Mouse (Mus musculus) hindbrain, embryonic 12.5 days (tissue): Measurements from ENCODE around the gene Max. TPM values are rescaled to one million over a fixed set of nuclear protein-coding genes. Genes with fewer than 3 reads are reported as not detected.
A peak's percentile ranks its signal among the peaks of the same experiment; 100 is the strongest.

Experiments
- ATAC-seq: fragments of 200-750 bp; cut with Nextera tagmentation; 2 replicates; pipeline ENCODE4 v1.8.0; 2017; ENCODE audit warnings: moderate TSS enrichment; ENCODE audit not compliant: low FRiP score
- H3K27ac ChIP-seq: fragments of 300-500 bp; sonication (generic); 2 replicates; pipeline ENCODE4 v1.5.1; 2016; ENCODE audit warnings: mild to moderate bottlenecking
- H3K27me3 ChIP-seq: fragments of 300-500 bp; sonication (generic); 2 replicates; pipeline ENCODE4 v1.6.1; 2016; ENCODE audit warnings: mild to moderate bottlenecking
- H3K36me3 ChIP-seq: fragments of 300-500 bp; sonication (generic); 2 replicates; pipeline ENCODE4 v1.6.1; 2016; ENCODE audit warnings: mild to moderate bottlenecking
- H3K4me1 ChIP-seq: fragments of 300-500 bp; sonication (generic); 2 replicates; pipeline ENCODE4 v1.6.1; 2016
- H3K4me2 ChIP-seq: fragments of 300-500 bp; sonication (generic); replicated peaks from 2 replicates; pipeline ENCODE4 v1.6.1; 2016; ENCODE audit warnings: mild to moderate bottlenecking
- H3K4me3 ChIP-seq: fragments of 300-500 bp; sonication (generic); 2 replicates; pipeline ENCODE4 v1.5.1; 2016; ENCODE audit warnings: mild to moderate bottlenecking
- H3K9ac ChIP-seq: fragments of 300-500 bp; sonication (generic); 2 replicates; pipeline ENCODE4 v1.6.1; 2016; ENCODE audit warnings: mild to moderate bottlenecking, moderate library complexity
- H3K9me3 ChIP-seq: fragments of 300-500 bp; sonication (generic); replicated peaks from 2 replicates; pipeline ENCODE4 v1.6.1; 2016; ENCODE audit warnings: mild to moderate bottlenecking
- WGBS: fragments of 180-500 bp; shearing (Covaris S2); methylation state at CpG from one replicate; pipeline ENCODE4 v1.1.7; 2016; 5-methylcytosine and 5-hydroxymethylcytosine counted together
- polyA plus RNA-seq: library from polyadenylated mRNA; unstranded; fragments of >200 nt; fragmentation: Nextera tagmentation; extraction: Ambion mirVana; gene quantifications from 2 replicates; pipeline ENCODE4 v1.2.1, GENCODE M21; 2016

Gene Max
- polyA plus RNA-seq, 1 experiment from 2014 or later = 17.2 TPM

GRCm38 (mm10) chr12:76982818-76983471 lies 20.9 kb upstream of the Max start:
- H3K9ac ChIP-seq = no peak overlapping the region
- H3K27me3 ChIP-seq = no peaks in the 10 kb centered on the region
- no peak overlapping the region for H3K27ac ChIP-seq
- no peaks in the 10 kb centered on the region for H3K4me1 ChIP-seq
- no peak for ATAC-seq
- H3K36me3 ChIP-seq = no peaks in the 10 kb centered on the region
- no peak overlapping the region for H3K4me3 ChIP-seq
- 83% methylated on average over 16 of the region's 16 CpGs for WGBS
- no peaks in the 10 kb centered on the region for H3K9me3 ChIP-seq
- H3K4me2 ChIP-seq = no peak overlapping the region

- no peaks in the 10 kb centered on the region for H3K27me3 ChIP-seq
Measured at GRCm38 (mm10) chr12:76979530-76979929, 17.5 kb upstream of the Max start.

GRCm38 (mm10) chr12:76972669-76973068 lies 10.7 kb upstream of the Max start:
- H3K27ac ChIP-seq = no peak overlapping the region
- no peaks in the 10 kb centered on the region for H3K27me3 ChIP-seq
- H3K4me3 ChIP-seq = no peak overlapping the region
- no peak for ATAC-seq
- no peaks in the 10 kb centered on the region for H3K9me3 ChIP-seq
- H3K4me1 ChIP-seq = no peaks in the 10 kb centered on the region
- no peak overlapping the region for H3K4me2 ChIP-seq
- 83% methylated on average over 10 of the region's 10 CpGs for WGBS
- no peaks in the 10 kb centered on the region for H3K36me3 ChIP-seq
- H3K9ac ChIP-seq = no peak overlapping the region

More at GRCm38 (mm10) chr12:76979530-76979929, 17.5 kb upstream of the Max start:
- no peaks in the 10 kb centered on the region for H3K36me3 ChIP-seq
- H3K4me1 ChIP-seq = no peaks in the 10 kb centered on the region
- no peak overlapping the region for H3K4me3 ChIP-seq
- H3K27ac ChIP-seq = no peak overlapping the region
- ATAC-seq = no peak
- WGBS = 83% methylated on average over 3 of the region's 3 CpGs
- H3K4me2 ChIP-seq = no peak overlapping the region
- no peaks in the 10 kb centered on the region for H3K9me3 ChIP-seq
- H3K9ac ChIP-seq = no peak overlapping the region

GRCm38 (mm10) chr12:76972241-76972640 lies 10.2 kb upstream of the Max start:
- WGBS = 95% methylated on average over 11 of the region's 11 CpGs
- no peaks in the 10 kb centered on the region for H3K36me3 ChIP-seq

GRCm38 (mm10) chr12:76971642-76972221 lies 9.7 kb upstream of the Max start:
- no peak overlapping the region for H3K4me2 ChIP-seq
- no peak overlapping the region for H3K4me3 ChIP-seq
- H3K9me3 ChIP-seq = no peaks in the 10 kb centered on the region
- WGBS = 84% methylated on average over 7 of the region's 7 CpGs
- no peak overlapping the region for H3K27ac ChIP-seq
- no peaks in the 10 kb centered on the region for H3K4me1 ChIP-seq
- ATAC-seq = no peak
- H3K9ac ChIP-seq = no peak overlapping the region
- no peaks in the 10 kb centered on the region for H3K27me3 ChIP-seq
- H3K36me3 ChIP-seq = no peaks in the 10 kb centered on the region

More at GRCm38 (mm10) chr12:76972241-76972640, 10.2 kb upstream of the Max start:
- Histone ChIP-seq H3K9ac (no peak overlapping the region), H3K4me1 (no peaks in the 10 kb centered on the region), H3K4me2 (no peak overlapping the region), H3K27me3 (no peaks in the 10 kb centered on the region), H3K4me3 (no peak overlapping the region), H3K9me3 (no peaks in the 10 kb centered on the region), H3K27ac (no peak overlapping the region)
- no peak for ATAC-seq

- WGBS = 8% methylated on average over 4 of the region's 4 CpGs
- ATAC-seq = no peak
- peaks cover 5% of the 10 kb centered on the region for H3K4me1 ChIP-seq
Measured at GRCm38 (mm10) chr12:76965876-76966275, 3.9 kb upstream of the Max start.

GRCm38 (mm10) chr12:76965089-76965488 lies 3.1 kb upstream of the Max start:
- Histone ChIP-seq H3K9me3 (no peaks in the 10 kb centered on the region), H3K9ac (no peak overlapping the region), H3K4me1 (peaks cover 11% of the 10 kb centered on the region), H3K4me2 (no peak overlapping the region), H3K36me3 (no peaks in the 10 kb centered on the region), H3K27me3 (no peaks in the 10 kb centered on the region), H3K27ac (no peak overlapping the region), H3K4me3 (no peak overlapping the region)
- 17% methylated on average over 5 of the region's 5 CpGs for WGBS
- ATAC-seq = no peak

More at GRCm38 (mm10) chr12:76965876-76966275, 3.9 kb upstream of the Max start:
- H3K27me3 ChIP-seq = no peaks in the 10 kb centered on the region
- no peaks in the 10 kb centered on the region for H3K36me3 ChIP-seq
- no peak overlapping the region for H3K4me2 ChIP-seq
- no peaks in the 10 kb centered on the region for H3K9me3 ChIP-seq
- no peak overlapping the region for H3K4me3 ChIP-seq
- H3K27ac ChIP-seq = no peak overlapping the region
- no peak overlapping the region for H3K9ac ChIP-seq

- peak overlapping the region; percentile 84 for H3K9ac ChIP-seq
Measured at GRCm38 (mm10) chr12:76961052-76961931, 709 bp downstream of the Max start.

GRCm38 (mm10) chr12:76957688-76958087 lies 4.3 kb downstream of the Max start:
- no peak overlapping the region for H3K4me3 ChIP-seq
- no peak for ATAC-seq
- no peak overlapping the region for H3K9ac ChIP-seq
- no peaks in the 10 kb centered on the region for H3K9me3 ChIP-seq
- 92% methylated on average over 5 of the region's 5 CpGs for WGBS
- H3K27me3 ChIP-seq = no peaks in the 10 kb centered on the region
- H3K4me1 ChIP-seq = peaks cover 11% of the 10 kb centered on the region
- H3K4me2 ChIP-seq = no peak overlapping the region
- H3K36me3 ChIP-seq = peaks cover 39% of the 10 kb centered on the region
- no peak overlapping the region for H3K27ac ChIP-seq

More at GRCm38 (mm10) chr12:76961052-76961931, 709 bp downstream of the Max start:
- peak overlapping the region; percentile 95 for H3K4me2 ChIP-seq
- H3K36me3 ChIP-seq = peaks cover 20% of the 10 kb centered on the region
- H3K27me3 ChIP-seq = no peaks in the 10 kb centered on the region
- no peaks in the 10 kb centered on the region for H3K9me3 ChIP-seq
- peak overlapping the region; percentile 50 for H3K27ac ChIP-seq
- ATAC-seq = peak; percentile 38
- 8% methylated on average over 35 of the region's 45 CpGs for WGBS
- H3K4me1 ChIP-seq = peaks cover 11% of the 10 kb centered on the region
- peak overlapping the region; percentile 83 for H3K4me3 ChIP-seq

- ATAC-seq = no peak
Measured at GRCm38 (mm10) chr12:76954698-76955423, 7.1 kb downstream of the Max start.

GRCm38 (mm10) chr12:76953750-76954363 lies 8.1 kb downstream of the Max start:
- no peak overlapping the region for H3K4me3 ChIP-seq
- no peak overlapping the region for H3K27ac ChIP-seq
- H3K4me1 ChIP-seq = no peaks in the 10 kb centered on the region
- no peak overlapping the region for H3K4me2 ChIP-seq
- WGBS = 84% methylated on average over 2 of the region's 2 CpGs
- no peak overlapping the region for H3K9ac ChIP-seq
- ATAC-seq = no peak
- peaks cover 64% of the 10 kb centered on the region for H3K36me3 ChIP-seq
- H3K27me3 ChIP-seq = no peaks in the 10 kb centered on the region
- no peaks in the 10 kb centered on the region for H3K9me3 ChIP-seq

More at GRCm38 (mm10) chr12:76954698-76955423, 7.1 kb downstream of the Max start:
- H3K4me3 ChIP-seq = no peak overlapping the region
- WGBS = 86% methylated on average over 10 of the region's 10 CpGs
- no peaks in the 10 kb centered on the region for H3K9me3 ChIP-seq
- no peak overlapping the region for H3K9ac ChIP-seq
- no peak overlapping the region for H3K4me2 ChIP-seq
- H3K27ac ChIP-seq = no peak overlapping the region
- H3K4me1 ChIP-seq = no peaks in the 10 kb centered on the region
- H3K27me3 ChIP-seq = no peaks in the 10 kb centered on the region
- H3K36me3 ChIP-seq = peaks cover 64% of the 10 kb centered on the region
